Mouse (Mus musculus): ENCODE measurements around the gene Ints11. TPM values are rescaled to one million over a fixed set of nuclear protein-coding genes. Genes with fewer than 3 reads are reported as not detected.

Gene Ints11
- polyA plus RNA-seq, 1 experiment from 2014 or later: 50.0 TPM

DNA sequence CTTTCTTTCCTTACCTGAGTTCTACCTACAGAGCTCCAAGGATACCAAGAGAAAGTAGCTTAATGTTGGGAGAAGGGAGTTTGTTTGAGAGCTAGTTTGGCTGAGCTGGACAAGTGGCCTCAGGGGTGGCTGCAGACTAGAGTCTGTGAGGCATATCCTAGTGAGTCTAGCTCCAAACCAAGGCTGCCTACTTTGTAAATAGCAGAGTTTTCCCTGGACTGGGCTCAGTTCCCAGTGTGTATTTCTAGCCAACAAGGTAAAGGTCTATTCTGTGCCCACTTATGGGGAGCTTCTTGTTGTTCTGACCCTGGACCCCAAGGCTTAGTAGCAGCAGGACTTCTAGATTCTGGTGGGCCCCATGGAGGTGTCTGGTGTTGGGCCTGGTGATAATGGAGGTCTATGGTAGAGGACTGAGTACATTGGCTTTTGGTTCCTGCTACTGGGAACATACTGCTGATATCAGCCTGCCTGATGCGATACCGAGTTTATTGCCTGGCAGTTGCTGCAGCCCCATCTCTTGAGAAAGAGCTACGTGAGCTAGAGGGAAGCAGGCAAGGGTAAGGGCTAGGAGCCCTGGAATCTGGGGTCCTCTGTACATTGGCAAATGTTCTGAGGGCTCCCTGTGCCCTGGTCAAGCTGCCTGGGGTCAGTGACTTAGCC, 19.4 kb upstream of the Ints11 start:
- Histone ChIP-seq H3K9me3 (replicated peaks) (no peaks in the 10 kb centered on the region), H3K27ac (no peak overlapping the region), H3K27me3 (replicated peaks) (0 out of 2 replicates have a peak, but pooled peaks cover 5% of the 10 kb centered on the region), H3K36me3 (peaks cover 19% of the 10 kb centered on the region), H3K4me2 (peak overlapping the region; percentile 99; the same call in 1 of the 2 replicates), H3K9ac (no peak overlapping the region), H3K4me1 (peaks cover 42% of the 10 kb centered on the region), H3K4me3 (no peak overlapping the region)
- no peak for ATAC-seq
- 73% methylated on average over 3 of the region's 3 CpGs for WGBS (ENCODE audit: insufficient replicate concordance)

DNA sequence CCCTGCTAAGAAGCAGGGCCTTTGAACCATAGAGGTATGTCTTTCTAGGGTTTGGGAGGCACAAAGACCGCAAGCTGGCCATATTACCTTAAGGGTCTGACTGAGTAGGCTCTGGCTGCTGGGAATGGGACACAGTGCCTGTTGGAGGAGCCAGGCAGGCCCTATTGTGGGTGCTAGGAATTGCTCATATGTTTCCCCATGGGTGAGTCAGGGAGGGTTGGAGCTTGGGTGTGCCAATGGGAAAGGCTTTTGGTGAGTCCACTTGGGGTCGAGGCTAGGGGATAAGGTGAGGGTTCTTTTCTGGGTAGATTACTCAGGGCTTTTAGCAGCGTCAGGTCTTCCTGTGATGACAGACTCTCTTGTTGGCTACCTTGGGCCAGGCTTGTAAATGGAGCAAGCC, 18.0 kb upstream of the Ints11 start:
- WGBS (ENCODE audit: insufficient replicate concordance): 86% methylated on average over 3 of the region's 3 CpGs
- Histone ChIP-seq H3K9ac (no peak overlapping the region), H3K4me2 (no peak overlapping the region), H3K4me1 (peaks cover 53% of the 10 kb centered on the region), H3K36me3 (peaks cover 33% of the 10 kb centered on the region), H3K4me3 (no peak overlapping the region), H3K27me3 (replicated peaks) (no peaks in the 10 kb centered on the region), H3K9me3 (replicated peaks) (no peaks in the 10 kb centered on the region), H3K27ac (no peak overlapping the region)
- ATAC-seq: no peak

DNA sequence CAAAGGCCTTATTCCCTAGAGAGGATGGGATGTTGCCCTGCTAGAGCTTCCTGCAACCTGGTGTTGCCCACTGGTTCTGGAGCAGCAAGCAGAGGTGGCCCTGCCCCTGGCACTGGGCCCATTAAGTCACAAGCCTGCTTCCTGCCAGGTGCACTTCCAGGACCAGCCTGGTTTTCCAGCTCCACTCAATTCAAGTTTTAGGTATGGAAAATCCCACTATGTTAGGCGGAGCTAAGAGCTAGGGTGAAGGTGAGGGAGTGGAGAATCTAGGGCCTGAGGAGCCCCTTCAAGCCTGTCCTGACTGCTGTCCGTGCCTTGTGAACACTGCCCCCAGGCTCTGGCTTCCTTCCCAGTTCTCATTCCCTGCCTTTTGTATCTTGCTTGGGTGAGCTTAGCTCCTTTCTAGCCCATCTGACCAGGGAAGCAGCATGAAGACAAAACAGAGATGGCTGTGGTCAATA, 17.4 kb upstream of the Ints11 start:
- no peak overlapping the region for H3K27ac ChIP-seq
- no peaks in the 10 kb centered on the region for H3K9me3 ChIP-seq (replicated peaks)
- H3K4me2 ChIP-seq: no peak overlapping the region
- H3K9ac ChIP-seq: no peak overlapping the region
- no peak overlapping the region for H3K4me3 ChIP-seq
- peaks cover 40% of the 10 kb centered on the region for H3K36me3 ChIP-seq
- peaks cover 53% of the 10 kb centered on the region for H3K4me1 ChIP-seq
- ATAC-seq: no peak
- no peaks in the 10 kb centered on the region for H3K27me3 ChIP-seq (replicated peaks)
- 73% methylated on average over 2 of the region's 2 CpGs for WGBS (ENCODE audit: insufficient replicate concordance)

DNA sequence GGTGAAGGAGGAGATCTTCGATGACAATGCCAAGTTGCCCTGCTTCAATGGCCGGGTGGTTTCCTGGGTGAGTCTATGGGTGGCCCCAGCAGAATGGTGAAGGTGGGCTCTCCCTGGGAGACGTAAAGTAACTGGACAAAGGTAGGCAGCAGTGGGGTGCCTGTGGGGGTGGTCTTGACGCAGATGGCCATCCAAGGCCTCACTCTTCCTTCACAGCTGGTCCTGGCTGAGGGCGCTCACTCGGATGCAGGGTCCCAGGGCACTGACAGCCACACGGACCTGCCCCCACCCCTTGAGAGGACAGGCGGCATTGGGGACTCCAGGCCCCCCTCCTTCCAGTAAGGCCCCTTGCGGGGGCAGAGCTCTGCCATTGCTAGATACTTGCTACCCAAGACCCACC, 15.9 kb upstream of the Ints11 start:
- WGBS (ENCODE audit: insufficient replicate concordance): 80% methylated on average over 9 of the region's 9 CpGs
- Histone ChIP-seq H3K4me1 (peaks cover 49% of the 10 kb centered on the region), H3K36me3 (peaks cover 54% of the 10 kb centered on the region), H3K4me3 (no peak overlapping the region), H3K27me3 (replicated peaks) (no peaks in the 10 kb centered on the region), H3K9me3 (replicated peaks) (no peaks in the 10 kb centered on the region), H3K9ac (no peak overlapping the region), H3K4me2 (no peak overlapping the region), H3K27ac (no peak overlapping the region)
- no peak for ATAC-seq

DNA sequence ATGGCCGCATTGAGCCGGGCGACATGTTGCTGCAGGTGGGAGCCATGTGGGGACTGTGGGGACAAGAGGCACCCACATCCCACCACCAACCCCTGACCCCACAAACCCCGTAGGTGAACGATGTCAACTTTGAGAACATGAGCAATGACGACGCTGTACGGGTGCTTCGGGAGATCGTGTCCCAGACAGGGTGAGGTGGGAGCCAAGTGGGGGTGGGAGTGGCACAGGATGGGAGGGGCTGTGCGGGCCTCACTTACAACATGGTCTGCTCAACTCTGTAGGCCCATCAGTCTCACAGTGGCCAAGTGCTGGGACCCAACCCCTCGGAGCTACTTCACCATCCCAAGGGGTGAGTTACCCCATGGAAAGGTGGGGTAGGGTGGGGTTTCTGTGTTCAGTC, 14.4 kb upstream of the Ints11 start:
- peaks cover 33% of the 10 kb centered on the region for H3K4me1 ChIP-seq

DNA sequence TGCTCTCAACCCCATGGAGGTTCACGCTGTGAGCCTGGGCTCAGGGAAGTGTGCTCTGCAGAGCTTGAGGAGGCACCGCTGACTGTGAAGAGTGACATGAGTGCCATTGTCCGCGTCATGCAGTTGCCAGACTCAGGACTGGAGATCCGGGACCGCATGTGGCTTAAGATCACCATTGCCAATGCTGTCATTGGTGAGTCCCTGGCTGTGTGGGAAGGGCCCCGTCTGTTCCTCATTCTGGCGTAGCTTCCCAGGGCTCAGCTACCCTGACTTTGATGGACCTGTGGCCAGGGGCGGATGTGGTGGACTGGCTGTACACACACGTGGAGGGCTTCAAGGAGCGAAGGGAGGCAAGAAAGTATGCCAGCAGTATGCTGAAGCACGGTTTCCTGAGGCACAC, 13.3 kb upstream of the Ints11 start:
- WGBS (ENCODE audit: insufficient replicate concordance): 80% methylated on average over 12 of the region's 12 CpGs
- no peak for ATAC-seq
- H3K4me1 ChIP-seq: peaks cover 24% of the 10 kb centered on the region
- H3K9ac ChIP-seq: no peak overlapping the region
- peak overlapping the region; percentile 26; the same call in 1 of the 2 replicates for H3K4me2 ChIP-seq
- H3K36me3 ChIP-seq: peaks cover 79% of the 10 kb centered on the region
- no peak overlapping the region for H3K27ac ChIP-seq
- H3K27me3 ChIP-seq (replicated peaks): no peaks in the 10 kb centered on the region
- H3K4me3 ChIP-seq: no peak overlapping the region
- no peaks in the 10 kb centered on the region for H3K9me3 ChIP-seq (replicated peaks)

More for the DNA sequence above, 14.4 kb upstream of the Ints11 start:
- Histone ChIP-seq H3K36me3 (peaks cover 68% of the 10 kb centered on the region), H3K4me2 (no peak overlapping the region), H3K4me3 (no peak overlapping the region), H3K27ac (no peak overlapping the region), H3K27me3 (replicated peaks) (no peaks in the 10 kb centered on the region), H3K9ac (no peak overlapping the region), H3K9me3 (replicated peaks) (no peaks in the 10 kb centered on the region)
- ATAC-seq: no peak
- WGBS (ENCODE audit: insufficient replicate concordance): 93% methylated on average over 12 of the region's 12 CpGs

DNA sequence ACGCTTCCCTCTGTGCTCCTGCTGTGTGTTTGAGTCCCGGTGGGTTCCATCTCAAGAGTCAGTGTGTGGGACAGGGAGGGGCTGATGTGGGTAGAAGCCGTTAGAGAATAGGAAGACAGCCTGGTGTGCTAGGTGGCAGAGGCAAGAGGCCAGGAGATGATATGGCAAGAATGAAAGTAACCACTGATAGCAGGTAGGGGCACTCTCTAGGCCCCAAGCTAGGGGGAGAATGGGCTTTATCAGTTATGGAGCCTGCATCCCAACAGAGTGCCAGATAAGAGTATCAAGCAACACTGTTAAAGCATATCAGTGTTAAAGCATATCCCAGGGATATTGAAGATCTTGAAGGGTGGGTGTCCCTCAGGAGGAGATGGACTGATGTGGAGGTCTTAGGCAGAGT, 12.5 kb upstream of the Ints11 start:
- H3K36me3 ChIP-seq: peaks cover 84% of the 10 kb centered on the region
- WGBS (ENCODE audit: insufficient replicate concordance): 45% methylated on average over 3 of the region's 3 CpGs

DNA sequence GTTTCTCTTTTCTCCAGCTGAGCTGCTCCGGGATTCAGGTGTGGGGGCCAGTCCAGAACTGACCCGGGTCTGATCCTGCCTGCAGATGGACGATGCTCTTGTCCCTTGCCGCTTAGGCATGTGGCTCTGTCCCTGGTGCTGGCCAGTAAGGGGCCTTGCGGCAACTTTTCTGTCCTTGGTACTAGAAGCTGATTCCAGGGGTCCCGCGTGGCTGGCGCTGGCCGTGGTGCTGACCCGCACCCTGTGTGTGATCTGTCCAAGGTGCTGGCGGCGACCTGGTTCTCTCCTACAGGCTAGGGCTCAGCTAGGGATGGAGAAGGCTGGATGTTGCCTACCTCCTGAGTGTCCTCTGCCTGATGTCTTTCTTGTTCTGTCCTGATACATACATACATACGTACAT, 10.0 kb upstream of the Ints11 start:
- 40% methylated on average over 13 of the region's 13 CpGs for WGBS (ENCODE audit: insufficient replicate concordance)

More for the DNA sequence above, 12.5 kb upstream of the Ints11 start:
- peak; percentile 57 for ATAC-seq
- Histone ChIP-seq H3K9me3 (replicated peaks) (no peaks in the 10 kb centered on the region), H3K4me3 (no peak overlapping the region), H3K4me1 (peaks cover 22% of the 10 kb centered on the region), H3K27ac (no peak overlapping the region), H3K4me2 (peak overlapping the region; percentile 26), H3K27me3 (replicated peaks) (no peaks in the 10 kb centered on the region), H3K9ac (no peak overlapping the region)

DNA sequence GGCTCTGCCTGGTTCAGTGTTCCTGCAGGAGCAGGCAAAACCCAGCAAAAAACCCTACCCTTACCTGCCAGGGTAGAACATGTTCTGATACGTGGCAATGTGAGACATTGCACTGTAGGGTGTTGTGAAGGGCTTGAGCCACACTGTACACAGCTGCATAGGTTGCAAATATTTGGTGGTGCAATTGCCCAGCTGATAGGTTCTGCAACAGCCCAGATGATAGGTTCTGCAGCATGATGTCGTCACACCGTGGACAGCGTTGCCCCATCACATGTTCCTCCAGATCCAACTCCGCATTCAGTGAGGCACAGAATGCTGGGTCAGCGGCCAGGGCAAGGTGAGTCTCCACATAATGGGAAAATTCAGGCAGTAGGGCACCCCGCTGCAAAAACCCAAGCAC, 7.6 kb upstream of the Ints11 start:
- no peaks in the 10 kb centered on the region for H3K9me3 ChIP-seq (replicated peaks)
- 80% methylated on average over 7 of the region's 7 CpGs for WGBS (ENCODE audit: insufficient replicate concordance)
- H3K9ac ChIP-seq: no peak overlapping the region
- H3K27me3 ChIP-seq (replicated peaks): no peaks in the 10 kb centered on the region
- no peak for ATAC-seq
- H3K27ac ChIP-seq: no peak overlapping the region
- H3K36me3 ChIP-seq: peaks cover 71% of the 10 kb centered on the region
- no peak overlapping the region for H3K4me3 ChIP-seq
- no peak overlapping the region for H3K4me2 ChIP-seq
- H3K4me1 ChIP-seq: peaks cover 6% of the 10 kb centered on the region

More for the DNA sequence above, 10.0 kb upstream of the Ints11 start:
- H3K27ac ChIP-seq: no peak overlapping the region
- H3K4me1 ChIP-seq: peaks cover 22% of the 10 kb centered on the region
- no peak overlapping the region for H3K4me2 ChIP-seq
- no peak overlapping the region for H3K4me3 ChIP-seq
- peak; percentile 16; the same call in 1 of the 2 replicates for ATAC-seq
- no peak overlapping the region for H3K9ac ChIP-seq
- peaks cover 71% of the 10 kb centered on the region for H3K36me3 ChIP-seq
- no peaks in the 10 kb centered on the region for H3K27me3 ChIP-seq (replicated peaks)
- H3K9me3 ChIP-seq (replicated peaks): no peaks in the 10 kb centered on the region

DNA sequence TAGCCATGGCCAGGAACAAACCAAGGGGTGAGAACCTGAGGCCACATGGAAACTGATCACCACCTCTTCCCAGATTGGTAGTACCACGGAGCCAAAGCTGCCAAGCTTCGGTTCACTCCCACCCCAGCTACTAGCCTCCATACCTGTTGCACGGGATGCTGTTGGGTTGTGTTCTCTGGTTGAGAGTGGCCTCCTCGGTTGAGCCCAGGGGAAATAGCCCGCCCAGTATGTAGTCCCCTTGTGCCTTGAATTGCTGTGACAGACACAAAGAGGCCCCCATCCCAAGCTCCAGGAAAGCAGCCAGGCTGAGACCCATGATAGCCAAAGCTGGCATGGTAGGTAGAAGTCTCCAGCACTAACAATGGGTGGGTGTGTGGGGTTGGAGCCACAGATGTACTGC, 6.3 kb upstream of the Ints11 start, which contains the start of gene Tas1r3:
Gene Tas1r3 (minus strand): TSS at position 362 of the 400 bp plus-strand sequence.
- Histone ChIP-seq H3K27me3 (replicated peaks) (no peaks in the 10 kb centered on the region), H3K4me1 (peaks cover 6% of the 10 kb centered on the region), H3K4me3 (no peak within 1 kb of the TSS), H3K9me3 (replicated peaks) (no peaks in the 10 kb centered on the region), H3K4me2 (no peak within 1 kb of the TSS), H3K27ac (no peak within 1 kb of the TSS), H3K9ac (no peak within 1 kb of the TSS), H3K36me3 (peaks cover 62% of the 10 kb centered on the region)
- no peak for ATAC-seq
- 61% methylated on average over 5 of the region's 5 CpGs for WGBS (ENCODE audit: insufficient replicate concordance)

DNA sequence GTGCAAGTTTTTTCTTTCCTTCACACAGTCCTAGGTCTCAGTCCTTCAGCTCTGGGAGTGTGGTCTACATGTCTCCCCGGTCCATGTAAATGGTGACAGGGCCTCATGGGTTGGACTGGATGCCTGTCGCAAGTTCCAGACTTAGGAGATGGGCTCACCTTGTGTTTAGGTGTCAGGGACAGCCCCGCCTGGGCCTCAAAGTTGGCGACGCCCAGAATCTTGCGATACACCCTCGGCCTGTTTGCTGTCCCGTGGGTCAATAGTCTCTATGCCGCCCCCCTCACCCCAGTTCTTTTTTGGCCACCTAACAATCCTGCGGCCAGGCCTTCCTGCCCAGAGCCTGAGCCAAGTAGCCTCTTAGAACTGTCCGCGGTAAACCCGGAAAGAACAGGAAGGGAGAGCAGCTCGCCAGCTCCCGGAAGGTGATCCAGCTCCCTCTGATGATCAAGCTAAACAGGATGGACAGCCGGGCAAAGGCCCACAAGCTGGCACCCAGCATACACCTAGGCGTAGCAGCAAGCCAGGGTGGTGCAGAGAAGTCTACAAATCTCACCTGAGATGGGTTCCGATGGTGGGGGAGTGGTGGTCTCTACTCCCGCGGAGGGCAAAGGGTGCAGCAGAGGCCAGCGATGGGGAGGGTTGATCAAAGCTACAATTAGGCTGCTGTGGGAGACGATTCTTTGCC, 590 bp upstream of the Ints11 start:
- H3K4me1 ChIP-seq: peaks cover 36% of the 10 kb centered on the region
- peak overlapping the region; percentile 76 for H3K9ac ChIP-seq
- peak overlapping the region; percentile 94 for H3K4me2 ChIP-seq
- H3K27ac ChIP-seq: peak overlapping the region; percentile 55
- 5% methylated on average over 22 of the region's 22 CpGs for WGBS (ENCODE audit: insufficient replicate concordance)
- H3K4me3 ChIP-seq: peak overlapping the region; percentile 71
- ATAC-seq: peak; percentile 42
- H3K9me3 ChIP-seq (replicated peaks): no peaks in the 10 kb centered on the region
- H3K36me3 ChIP-seq: peaks cover 50% of the 10 kb centered on the region
- H3K27me3 ChIP-seq (replicated peaks): no peaks in the 10 kb centered on the region

DNA sequence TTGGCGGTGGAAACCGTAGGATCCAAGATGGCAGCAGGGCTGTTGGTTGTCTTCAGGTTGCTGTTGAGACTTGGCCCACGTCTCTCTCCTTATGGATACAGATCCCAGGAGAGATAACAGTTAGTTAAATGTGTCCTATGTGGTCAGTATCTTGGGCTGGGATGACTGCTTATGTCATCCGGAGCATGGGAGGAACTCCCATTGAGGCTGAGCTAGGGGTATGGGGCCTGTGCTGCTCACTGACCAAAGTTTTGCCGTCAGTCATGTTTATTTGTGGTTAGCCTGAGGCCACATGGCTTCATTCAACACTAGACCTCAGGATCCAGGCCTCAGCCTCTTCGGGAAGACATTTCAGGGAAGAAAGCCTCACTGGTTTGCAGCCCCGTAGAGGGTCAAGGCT, 2.1 kb downstream of the Ints11 start:
- peaks cover 53% of the 10 kb centered on the region for H3K36me3 ChIP-seq
- H3K4me1 ChIP-seq: peaks cover 36% of the 10 kb centered on the region

More for the DNA sequence above, 2.1 kb downstream of the Ints11 start:
- Histone ChIP-seq H3K27me3 (replicated peaks) (no peaks in the 10 kb centered on the region), H3K9ac (no peak overlapping the region), H3K27ac (no peak overlapping the region), H3K9me3 (replicated peaks) (no peaks in the 10 kb centered on the region), H3K4me3 (no peak overlapping the region), H3K4me2 (0 out of 2 replicates have a peak overlapping the region, but pooled peaks have one; percentile 5)
- WGBS (ENCODE audit: insufficient replicate concordance): 77% methylated on average over 7 of the region's 7 CpGs
- no peak for ATAC-seq

All from liver, embryonic 12.5 days (tissue).